Mouse (Mus musculus) spleen, adult 12 weeks (tissue): ENCODE data around the gene Runx3.

Experiments
- DNase-seq: peaks from one replicate; pipeline ENCODE4 v3.0.0; 2022; ENCODE audit warnings: low spot score

Runx3 gene

DNA sequence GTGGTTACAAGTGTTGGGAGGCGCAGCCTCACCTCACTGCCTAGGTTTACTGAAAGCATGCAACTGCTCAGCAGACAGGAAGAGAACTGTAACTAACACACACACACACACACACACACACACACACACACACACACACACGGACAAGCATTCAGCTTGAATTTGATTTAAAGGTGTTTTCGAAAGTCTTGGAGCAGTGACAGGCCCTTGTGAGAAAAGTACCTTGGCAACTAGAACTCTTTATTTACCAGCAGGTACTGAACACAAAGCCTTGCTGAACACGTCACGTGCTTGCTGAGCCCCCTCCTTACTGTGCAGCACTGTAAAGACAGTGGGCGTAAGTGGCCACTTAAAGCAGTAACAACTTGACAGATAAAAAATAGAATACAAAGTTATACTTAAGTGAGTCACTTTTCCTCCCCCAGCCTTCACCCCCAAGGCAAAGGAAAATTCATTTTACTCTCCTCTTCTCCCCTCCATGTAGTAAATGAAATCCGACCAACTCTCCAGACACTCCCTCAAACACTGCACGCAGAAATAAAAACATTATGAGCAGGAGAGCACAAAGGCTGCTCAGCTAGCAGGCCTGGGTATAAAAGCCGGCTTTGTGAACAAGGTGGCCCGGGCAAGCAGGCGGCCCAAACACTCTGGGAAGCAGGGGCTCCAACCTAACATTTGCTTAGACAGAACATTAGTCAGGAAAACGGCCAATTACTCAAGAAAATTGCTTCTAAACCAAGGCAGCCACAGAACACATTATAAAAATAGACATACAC lies 101.4 kb downstream of the Runx3 start:
- DNase-seq: no peak

DNA sequence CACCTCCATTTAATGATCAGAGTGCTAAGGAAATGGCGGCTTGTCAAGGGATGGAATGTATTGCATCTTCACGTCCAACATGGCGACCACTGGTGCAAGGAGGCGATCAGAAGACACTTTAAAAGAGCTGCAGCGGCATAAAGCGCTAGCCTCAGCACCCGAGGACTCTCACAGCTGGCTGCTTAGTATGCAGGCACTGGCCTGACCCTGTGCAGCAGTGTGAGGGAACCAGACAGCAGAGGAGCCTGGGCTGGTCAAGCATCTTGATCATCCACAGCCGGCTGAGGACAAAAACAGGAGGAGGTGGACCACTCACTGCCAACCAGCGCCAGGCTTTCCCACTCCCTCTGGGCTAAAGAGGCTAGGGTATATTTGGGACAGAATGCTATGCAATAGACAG lies 103.4 kb downstream of the Runx3 start:
- DNase-seq: no peak

DNA sequence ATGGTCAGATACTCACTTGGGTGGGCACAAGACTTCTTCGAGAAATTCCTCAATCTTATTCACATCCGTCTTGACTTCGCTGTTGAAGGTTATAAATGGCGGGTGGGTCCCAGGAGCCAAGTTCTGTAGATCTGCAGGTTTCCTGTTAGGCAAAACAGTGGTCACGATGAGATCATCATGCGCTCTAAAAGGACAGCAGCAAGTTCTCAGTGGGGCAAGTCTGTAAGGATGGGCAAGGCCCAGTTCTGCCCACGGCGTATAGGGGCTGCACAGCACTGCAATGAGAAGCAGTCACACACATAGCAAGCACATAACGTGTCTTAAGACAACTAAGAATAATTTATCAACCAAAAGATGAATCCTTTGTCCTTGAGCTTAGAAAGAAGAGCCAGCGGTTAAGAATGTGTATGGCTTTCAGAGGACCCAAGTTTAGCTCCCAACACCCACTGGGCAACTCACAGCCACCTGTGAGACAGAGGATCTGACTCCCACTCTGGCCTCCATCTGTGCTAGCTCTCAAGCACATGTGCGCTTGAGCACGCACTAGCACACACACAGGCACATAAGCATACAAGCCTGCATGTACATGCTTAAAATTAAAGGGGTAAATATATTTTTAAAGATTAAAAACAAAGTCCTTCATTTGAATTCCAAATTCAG lies 105.7 kb downstream of the Runx3 start:
- no peak for DNase-seq
